Mouse (Mus musculus) neural tube, embryonic 11.5 days (tissue): ENCODE results near the gene D930020B18Rik. TPM values are rescaled to one million over a fixed set of nuclear protein-coding genes. Genes with fewer than 3 reads are reported as not detected.
A peak's percentile ranks its signal among the peaks of the same experiment; 100 is the strongest.

Experiments used
- ATAC-seq: fragments of 200-750 bp; cut with Nextera tagmentation; 2 replicates; pipeline ENCODE4 v1.8.0; 2017; ENCODE audit warnings: moderate number of reproducible peaks, mild to moderate bottlenecking, moderate TSS enrichment, moderate library complexity; ENCODE audit not compliant: insufficient read depth, low FRiP score, low TSS enrichment
- DNase-seq: peaks from one replicate; pipeline ENCODE4 v3.0.0-alpha.2; 2015; ENCODE audit warnings: low spot score
- H3K27ac ChIP-seq: fragments of 300-500 bp; sonication (generic); 2 replicates; pipeline ENCODE4 v1.5.1; 2014; ENCODE audit warnings: low read depth, mild to moderate bottlenecking, low read length
- H3K27me3 ChIP-seq: fragments of 300-500 bp; sonication (generic); 2 replicates; pipeline ENCODE4 v1.6.1; 2014; ENCODE audit warnings: mild to moderate bottlenecking, low read length, mixed read lengths; ENCODE audit not compliant: control insufficient read depth, insufficient read depth
- H3K36me3 ChIP-seq: fragments of 300-500 bp; sonication (generic); 2 replicates; pipeline ENCODE4 v1.6.1; 2014; ENCODE audit warnings: mild to moderate bottlenecking, low read length, moderate library complexity, mixed read lengths; ENCODE audit not compliant: control insufficient read depth, insufficient read depth
- H3K4me1 ChIP-seq: fragments of 300-500 bp; sonication (generic); 2 replicates; pipeline ENCODE4 v1.6.1; 2014; ENCODE audit warnings: low read length, mixed read lengths; ENCODE audit not compliant: control insufficient read depth, insufficient read depth
- H3K4me2 ChIP-seq: fragments of 300-500 bp; sonication (generic); 2 replicates; pipeline ENCODE4 v1.6.1; 2014; ENCODE audit warnings: low read depth, mild to moderate bottlenecking, moderate library complexity
- H3K4me3 ChIP-seq: fragments of 300-500 bp; sonication (generic); 2 replicates; pipeline ENCODE4 v1.5.1; 2014; ENCODE audit warnings: low read depth, low read length
- H3K9ac ChIP-seq: fragments of 300-500 bp; sonication (generic); 2 replicates; pipeline ENCODE4 v1.6.1; 2014; ENCODE audit warnings: mild to moderate bottlenecking, low read length
- H3K9me3 ChIP-seq: fragments of 300-500 bp; sonication (generic); 2 replicates; pipeline ENCODE4 v1.6.1; 2016; ENCODE audit warnings: low read length; ENCODE audit not compliant: control insufficient read depth
- WGBS: fragments of 180-500 bp; shearing (Covaris S2); extraction: QIAGEN DNeasy Blood & Tissue Kit; methylation state at CpG from one replicate; pipeline ENCODE4 v1.1.7; 2014; 5-methylcytosine and 5-hydroxymethylcytosine counted together
- polyA plus RNA-seq: library from polyadenylated mRNA; unstranded; fragments of >200 nt; fragmentation: Nextera tagmentation; extraction: Ambion mirVana; gene quantifications from 2 replicates; pipeline ENCODE4 v1.2.1, GENCODE M21; 2014

D930020B18Rik gene
- 0.26 TPM in 1 of 2 replicates, not detected in the other for polyA plus RNA-seq

GRCm38 (mm10) chr10:121641272-121642053, at the start of gene D930020B18Rik:
TSS of gene D930020B18Rik (plus strand) at chr10:121641588.
- H3K4me2 ChIP-seq, result peak within 1 kb of the TSS; percentile 94
- ATAC-seq (peak; percentile 26; the same call in 1 of the 2 replicates), DNase-seq (peak; percentile 48)
- peaks cover 7% of the 10 kb centered on the region; the same call in 1 of the 2 replicates for H3K4me1 ChIP-seq
- H3K9ac ChIP-seq, result peak within 1 kb of the TSS; percentile 44
- peaks cover 20% of the 10 kb centered on the region for H3K27me3 ChIP-seq
- WGBS, result under 1% methylated on average over 69 of the region's 69 CpGs
- no peaks in the 10 kb centered on the region for H3K36me3 ChIP-seq
- peak within 1 kb of the TSS; percentile 45 for H3K4me3 ChIP-seq
- H3K27ac ChIP-seq, result no peak within 1 kb of the TSS
- no peaks in the 10 kb centered on the region for H3K9me3 ChIP-seq

DNA sequence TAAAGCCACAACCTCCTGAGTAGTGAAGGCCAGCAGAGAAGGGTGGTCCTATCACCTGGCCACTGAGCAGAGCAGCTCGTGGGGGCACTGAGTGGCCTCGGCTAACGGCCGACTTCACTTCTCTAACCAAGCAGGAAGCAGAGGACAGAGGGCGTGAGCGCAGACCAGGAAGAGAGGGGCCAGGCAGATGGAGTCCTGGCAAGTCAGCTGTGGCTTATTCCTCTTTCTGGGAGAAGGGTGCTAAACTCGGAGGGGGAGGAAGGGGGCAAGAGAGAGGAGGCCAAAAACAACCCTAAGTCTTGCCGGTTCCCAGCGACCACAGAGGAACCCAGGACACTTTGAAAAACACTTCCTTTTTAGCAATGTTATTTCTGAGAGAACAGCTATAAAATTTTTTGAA, 44.8 kb upstream of the D930020B18Rik start:
- Histone ChIP-seq H3K27me3 (no peaks in the 10 kb centered on the region), H3K4me1 (no peaks in the 10 kb centered on the region), H3K4me3 (no peak overlapping the region), H3K27ac (no peak overlapping the region), H3K9me3 (no peaks in the 10 kb centered on the region), H3K36me3 (peaks cover 8% of the 10 kb centered on the region), H3K9ac (no peak overlapping the region), H3K4me2 (no peak overlapping the region)
- WGBS, result 88% methylated on average over 9 of the region's 9 CpGs
- DNase-seq (no peak), ATAC-seq (no peak)

DNA sequence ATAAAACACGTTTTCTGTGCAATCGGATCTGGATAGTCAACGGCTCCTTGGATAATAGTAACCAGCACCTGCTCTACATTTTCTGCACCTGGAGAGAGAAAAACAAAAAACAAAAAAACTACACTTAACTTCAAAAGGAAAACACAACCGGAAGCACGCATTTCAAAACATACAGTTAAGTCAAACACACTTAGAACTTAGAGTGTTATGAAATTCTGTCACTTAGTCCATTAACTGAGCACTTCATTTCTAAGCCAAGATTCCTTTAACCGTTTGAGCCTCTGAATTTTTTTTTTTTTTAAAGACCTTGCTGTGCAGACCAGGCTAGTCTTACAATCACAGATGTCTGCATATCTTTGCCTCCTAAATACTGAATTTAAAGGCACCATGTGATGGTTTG, 40.1 kb upstream of the D930020B18Rik start:
- Histone ChIP-seq H3K4me3 (no peak overlapping the region), H3K4me2 (no peak overlapping the region), H3K36me3 (peaks cover 22% of the 10 kb centered on the region), H3K27ac (no peak overlapping the region), H3K9ac (no peak overlapping the region), H3K4me1 (no peaks in the 10 kb centered on the region), H3K27me3 (no peaks in the 10 kb centered on the region), H3K9me3 (no peaks in the 10 kb centered on the region)
- DNase-seq (no peak), ATAC-seq (no peak)
- WGBS, result 92% methylated on average over 6 of the region's 6 CpGs

DNA sequence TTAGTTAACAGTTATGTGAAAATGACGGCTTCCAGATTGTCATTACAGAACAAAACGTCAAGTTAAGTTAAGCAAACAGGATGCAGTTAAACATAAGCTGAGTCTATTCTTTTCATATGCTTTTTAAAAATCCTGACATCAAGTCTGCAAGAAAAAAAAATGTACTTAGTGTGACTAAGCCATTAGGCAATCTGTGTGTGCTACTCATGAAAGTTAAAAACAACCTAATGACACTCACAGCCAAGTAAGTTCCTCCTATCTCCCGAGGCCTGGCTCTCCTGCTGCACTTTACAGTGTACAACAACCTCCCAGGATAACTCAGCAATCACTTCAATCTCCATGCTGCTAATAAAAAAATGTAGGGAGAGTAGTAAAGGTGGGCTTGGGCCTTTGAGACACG, 37.8 kb upstream of the D930020B18Rik start:
- DNase-seq, result no peak
- H3K4me3 ChIP-seq, result no peak overlapping the region
- ATAC-seq, result no peak
- no peaks in the 10 kb centered on the region for H3K27me3 ChIP-seq
- peaks cover 37% of the 10 kb centered on the region for H3K36me3 ChIP-seq
- H3K9ac ChIP-seq, result no peak overlapping the region
- no peaks in the 10 kb centered on the region for H3K9me3 ChIP-seq
- H3K4me2 ChIP-seq, result no peak overlapping the region
- WGBS, result 90% methylated on average over 4 of the region's 4 CpGs
- no peak overlapping the region for H3K27ac ChIP-seq
- H3K4me1 ChIP-seq, result no peaks in the 10 kb centered on the region

GRCm38 (mm10) chr10:121604632-121605344, 36.6 kb upstream of the D930020B18Rik start:
- Histone ChIP-seq H3K27ac (no peak overlapping the region), H3K9me3 (no peaks in the 10 kb centered on the region), H3K4me3 (no peak overlapping the region), H3K4me1 (no peaks in the 10 kb centered on the region), H3K27me3 (no peaks in the 10 kb centered on the region), H3K4me2 (no peak overlapping the region), H3K36me3 (peaks cover 39% of the 10 kb centered on the region), H3K9ac (no peak overlapping the region)
- DNase-seq (no peak), ATAC-seq (no peak)
- WGBS, result 94% methylated on average over 13 of the region's 13 CpGs

GRCm38 (mm10) chr10:121608177-121608576, 33.2 kb upstream of the D930020B18Rik start:
- H3K9ac ChIP-seq, result no peak overlapping the region
- H3K27me3 ChIP-seq, result no peaks in the 10 kb centered on the region
- no peak for DNase-seq
- 91% methylated on average over 10 of the region's 10 CpGs for WGBS
- no peaks in the 10 kb centered on the region for H3K9me3 ChIP-seq
- H3K27ac ChIP-seq, result no peak overlapping the region
- H3K4me1 ChIP-seq, result no peaks in the 10 kb centered on the region
- H3K4me3 ChIP-seq, result no peak overlapping the region
- no peak for ATAC-seq
- H3K36me3 ChIP-seq, result peaks cover 36% of the 10 kb centered on the region
- H3K4me2 ChIP-seq, result no peak overlapping the region

DNA sequence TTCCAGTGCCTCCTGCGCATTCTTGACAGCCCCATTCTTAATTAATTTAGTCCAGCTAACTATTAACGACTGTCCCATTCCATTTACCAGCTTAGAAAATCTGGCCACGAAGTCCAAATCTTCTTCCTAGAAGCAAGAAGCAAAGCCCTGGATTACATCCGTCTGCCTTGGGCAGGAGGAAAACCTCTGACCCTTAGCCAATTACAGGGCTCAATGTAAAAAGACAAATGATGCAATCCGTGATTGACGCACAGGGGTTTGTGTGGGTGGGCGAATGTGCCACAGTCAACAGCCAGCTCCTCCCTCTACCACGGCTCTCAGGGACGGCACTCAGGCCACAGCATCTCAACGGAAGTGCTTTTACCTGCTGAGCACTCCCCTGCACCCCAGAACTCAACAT, 29.8 kb upstream of the D930020B18Rik start:
- ATAC-seq (no peak), DNase-seq (no peak)
- Histone ChIP-seq H3K4me3 (no peak overlapping the region), H3K27ac (no peak overlapping the region), H3K27me3 (no peaks in the 10 kb centered on the region), H3K4me2 (no peak overlapping the region), H3K36me3 (peaks cover 20% of the 10 kb centered on the region), H3K4me1 (no peaks in the 10 kb centered on the region), H3K9me3 (no peaks in the 10 kb centered on the region), H3K9ac (no peak overlapping the region)
- whole genome bisulfite sequencing, result 85% methylated on average over 9 of the region's 10 CpGs

GRCm38 (mm10) chr10:121612448-121612847, 28.9 kb upstream of the D930020B18Rik start:
- Histone ChIP-seq H3K4me2 (no peak overlapping the region), H3K4me3 (no peak overlapping the region), H3K4me1 (no peaks in the 10 kb centered on the region), H3K36me3 (peaks cover 11% of the 10 kb centered on the region), H3K27ac (no peak overlapping the region), H3K27me3 (no peaks in the 10 kb centered on the region), H3K9me3 (no peaks in the 10 kb centered on the region), H3K9ac (no peak overlapping the region)
- no peak for DNase-seq
- ATAC-seq, result no peak
- WGBS, result 92% methylated on average over 6 of the region's 6 CpGs
